ENCODE assay signal across 10 mouse cellular contexts in the genomic region with DNA sequence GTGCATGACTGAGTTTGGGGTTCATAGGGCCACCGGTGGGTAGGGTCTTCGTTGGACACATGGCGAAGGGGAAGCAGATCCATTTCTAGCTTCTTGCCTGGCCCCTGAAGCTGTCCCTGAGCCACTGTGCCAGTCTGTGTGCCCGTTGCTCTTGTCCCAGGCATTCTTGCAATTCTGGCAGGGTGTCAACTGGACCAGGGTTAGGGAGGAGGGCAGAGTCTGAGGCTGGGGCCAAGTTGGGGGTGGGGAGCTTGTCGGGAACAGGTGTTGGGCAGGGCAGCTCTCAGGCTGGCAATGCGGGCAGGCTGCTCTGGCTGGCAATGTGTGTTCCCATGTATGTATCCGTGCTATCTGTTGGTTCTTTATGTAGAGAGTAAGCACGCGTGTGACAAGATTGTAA. TPM values are rescaled to one million over a fixed set of nuclear protein-coding genes. Genes with fewer than 3 reads are reported as not detected.
A peak's percentile ranks its signal among the peaks of the same experiment; 100 is the strongest.
DNase-seq lines count a peak whose midpoint lies in the region; ATAC-seq lines count a peak whose summit lies in the region.
"Had no signal": no experiment of that assay in that cellular context is flagged by ENCODE, and none has a peak within 500 bp of the region (broad histone marks: within the 10 kb centered on the region; RNA-seq: fewer than 3 reads in every experiment).

No protein-coding gene starts in this region.

- H3K27ac ChIP-seq in embryonic facial prominence, embryonic 15.5 days (replicated peaks) = no peak overlapping the region
- no peak overlapping the region for H3K27ac ChIP-seq in embryonic facial prominence, embryonic 10.5 days (replicated peaks)
- no peak overlapping the region for H3K27ac ChIP-seq in forebrain, embryonic 14.5 days (ENCODE audit: low read depth, low read length)
- H3K27ac ChIP-seq: heart, embryonic 13.5 days; macrophage had no signal

- no peaks in the 10 kb centered on the region for H3K36me3 ChIP-seq in embryonic facial prominence, embryonic 15.5 days
- H3K36me3 ChIP-seq in embryonic facial prominence, embryonic 10.5 days (replicated peaks) = no peaks in the 10 kb centered on the region
- H3K36me3 ChIP-seq in forebrain, embryonic 14.5 days (ENCODE audit: control insufficient read depth, insufficient read depth, low read length) = no peaks in the 10 kb centered on the region
- H3K36me3 ChIP-seq: heart, embryonic 13.5 days had no signal

- DNase-seq in embryonic facial prominence, embryonic 10.5 days (ENCODE audit: low spot score) = no peak
- peak; percentile 55 for DNase-seq in 3134 (ENCODE audit: extremely low read depth, insufficient read length, low spot score)
- peak; percentile 97 to 99 for DNase-seq in cerebellum, postnatal 14 days
- DNase-seq in kidney, adult 9 months = peak; percentile 95
- DNase-seq in forebrain, embryonic 14.5 days (ENCODE audit: low spot score) = no peak
- no peak for DNase-seq in spleen, postnatal 36 days (ENCODE audit: low spot score in 2 of 2)
- DNase-seq in urinary bladder, adult 18-20 months (ENCODE audit: low spot score in 2 of 2) = no peak

- 0 out of 2 replicates have a peak, but pooled peaks have one; percentile 12 for ATAC-seq in embryonic facial prominence, embryonic 15.5 days (ENCODE audit: insufficient number of reproducible peaks, low FRiP score, low TSS enrichment, low read depth)
- ATAC-seq in forebrain, embryonic 14.5 days = no peak

- peaks cover 27% of the 10 kb centered on the region for H3K27me3 ChIP-seq in embryonic facial prominence, embryonic 15.5 days
- peaks cover 44% of the 10 kb centered on the region for H3K27me3 ChIP-seq in embryonic facial prominence, embryonic 10.5 days (replicated peaks; ENCODE audit: low read depth, poor library complexity, severe bottlenecking)
- H3K27me3 ChIP-seq in forebrain, embryonic 14.5 days (replicated peaks; ENCODE audit: control insufficient read depth, insufficient read depth, low read length) = peaks cover 18% of the 10 kb centered on the region

- no peak overlapping the region for H3K4me3 ChIP-seq in embryonic facial prominence, embryonic 15.5 days (replicated peaks)
- no peak overlapping the region for H3K4me3 ChIP-seq in embryonic facial prominence, embryonic 10.5 days
- H3K4me3 ChIP-seq in forebrain, embryonic 14.5 days (ENCODE audit: low read depth, low read length) = no peak overlapping the region
- H3K4me3 ChIP-seq: heart, embryonic 13.5 days had no signal

- peaks cover 12% of the 10 kb centered on the region for H3K4me1 ChIP-seq in embryonic facial prominence, embryonic 15.5 days
- H3K4me1 ChIP-seq in embryonic facial prominence, embryonic 10.5 days = peaks cover 11% of the 10 kb centered on the region
- H3K4me1 ChIP-seq in forebrain, embryonic 14.5 days (ENCODE audit: control insufficient read depth, insufficient read depth, low read length) = peaks cover 2% of the 10 kb centered on the region; the same call in 1 of the 2 replicates

- 77% methylated on average over 9 of the region's 9 CpGs for WGBS in embryonic facial prominence, embryonic 15.5 days
- WGBS in embryonic facial prominence, embryonic 10.5 days = 84% methylated on average over 9 of the region's 9 CpGs
- 80% methylated on average over 9 of the region's 9 CpGs for WGBS in forebrain, embryonic 14.5 days

- H3K9ac ChIP-seq in embryonic facial prominence, embryonic 15.5 days = no peak overlapping the region
- no peak overlapping the region for H3K9ac ChIP-seq in forebrain, embryonic 14.5 days (ENCODE audit: low read length)
- H3K9ac ChIP-seq: heart, embryonic 13.5 days had no signal

- no peak overlapping the region for H3K4me2 ChIP-seq in embryonic facial prominence, embryonic 15.5 days (replicated peaks)
- no peak overlapping the region for H3K4me2 ChIP-seq in forebrain, embryonic 14.5 days (ENCODE audit: low read length)
- H3K4me2 ChIP-seq: heart, embryonic 13.5 days had no signal

- H3K9me3 ChIP-seq in embryonic facial prominence, embryonic 15.5 days (replicated peaks) = no peaks in the 10 kb centered on the region
- H3K9me3 ChIP-seq in embryonic facial prominence, embryonic 10.5 days = no peaks in the 10 kb centered on the region
- H3K9me3 ChIP-seq in forebrain, embryonic 14.5 days (replicated peaks; ENCODE audit: control insufficient read depth, low read length) = no peaks in the 10 kb centered on the region
- H3K9me3 ChIP-seq: heart, embryonic 13.5 days had no signal

RNA-seq across cellular contexts. Expression of a gene that starts 4.8 kb away (rescaled TPM):
- polyA plus RNA-seq in embryonic facial prominence, embryonic 15.5 days (2015; fragmentation: Nextera tagmentation; extraction: Ambion mirVana) = 14.3 and 16.5 TPM in 2 replicates
- 1.8 and 2.7 TPM in 2 replicates for polyA plus RNA-seq in embryonic facial prominence, embryonic 10.5 days (2016; fragmentation: Nextera tagmentation; extraction: Ambion mirVana)
- 1.3 and 1.8 TPM in 2 replicates for polyA plus RNA-seq in forebrain, embryonic 14.5 days (2014; fragmentation: Nextera tagmentation; extraction: Ambion mirVana)
- polyA plus RNA-seq: macrophage had no signal

RNA-seq across cellular contexts. Expression of a gene that starts 14.6 kb away (rescaled TPM):
- 224 and 226 TPM in 2 replicates for polyA plus RNA-seq in embryonic facial prominence, embryonic 15.5 days (2015; fragmentation: Nextera tagmentation; extraction: Ambion mirVana)
- 185 and 186 TPM in 2 replicates for polyA plus RNA-seq in embryonic facial prominence, embryonic 10.5 days (2016; fragmentation: Nextera tagmentation; extraction: Ambion mirVana)
- polyA plus RNA-seq in forebrain, embryonic 14.5 days (2014; fragmentation: Nextera tagmentation; extraction: Ambion mirVana) = 244 and 295 TPM in 2 replicates

RNA-seq across cellular contexts. Expression of a gene that starts 15.8 kb away (rescaled TPM):
- polyA plus RNA-seq in embryonic facial prominence, embryonic 15.5 days (2015; fragmentation: Nextera tagmentation; extraction: Ambion mirVana) = 19.6 and 21.3 TPM in 2 replicates
- 11.2 and 11.9 TPM in 2 replicates for polyA plus RNA-seq in embryonic facial prominence, embryonic 10.5 days (2016; fragmentation: Nextera tagmentation; extraction: Ambion mirVana)
- polyA plus RNA-seq in forebrain, embryonic 14.5 days (2014; fragmentation: Nextera tagmentation; extraction: Ambion mirVana) = 8.8 and 9.9 TPM in 2 replicates

RNA-seq across cellular contexts. Expression of a gene that starts 22.3 kb away (rescaled TPM):
- polyA plus RNA-seq in embryonic facial prominence, embryonic 15.5 days (2015; fragmentation: Nextera tagmentation; extraction: Ambion mirVana) = 0.26 and 0.31 TPM in 2 replicates
- not detected in 2 replicates for polyA plus RNA-seq in embryonic facial prominence, embryonic 10.5 days (2016; fragmentation: Nextera tagmentation; extraction: Ambion mirVana)
- polyA plus RNA-seq in forebrain, embryonic 14.5 days (2014; fragmentation: Nextera tagmentation; extraction: Ambion mirVana) = not detected in 2 replicates
- polyA plus RNA-seq: heart, embryonic 13.5 days; macrophage had no signal

RNA-seq across cellular contexts. Expression of a gene that starts 37.7 kb away (rescaled TPM):
- polyA plus RNA-seq in embryonic facial prominence, embryonic 15.5 days (2015; fragmentation: Nextera tagmentation; extraction: Ambion mirVana) = 1,010 and 1,093 TPM in 2 replicates
- polyA plus RNA-seq in embryonic facial prominence, embryonic 10.5 days (2016; fragmentation: Nextera tagmentation; extraction: Ambion mirVana) = 274 and 319 TPM in 2 replicates
- polyA plus RNA-seq in forebrain, embryonic 14.5 days (2014; fragmentation: Nextera tagmentation; extraction: Ambion mirVana) = 122 and 126 TPM in 2 replicates

Comparison
In these comparisons a context has a peak if more than half of its experiments do, and no peak if none do; other contexts are left out.
1. DNase-seq: peak in 3134 (single experiment), cerebellum, postnatal 14 days (2 of 2) and kidney, adult 9 months (single experiment); none in embryonic facial prominence, embryonic 10.5 days (single experiment), forebrain, embryonic 14.5 days (single experiment), spleen, postnatal 36 days (0 of 2) and urinary bladder, adult 18-20 months (0 of 2).